Mouse (Mus musculus): ENCODE data around the gene Bach2. TPM values are rescaled to one million over a fixed set of nuclear protein-coding genes. Genes with fewer than 3 reads are reported as not detected.

Gene Bach2
- polyA plus RNA-seq, 1 experiment from 2014 or later = 8.2 TPM

GRCm38 (mm10) chr4:32544821-32545545, 306.4 kb downstream of the Bach2 start:
- no peak overlapping the region for H3K27ac ChIP-seq (replicated peaks in 1 of 2; ENCODE audit: control insufficient read depth in 1 of 2, insufficient read depth in 1 of 2, low read depth in 2 of 2, low read length in 2 of 2)
- no peak overlapping the region for H3K9ac ChIP-seq (ENCODE audit: low read length)
- no peak overlapping the region for H3K4me2 ChIP-seq (ENCODE audit: low read length)
- H3K4me1 ChIP-seq (ENCODE audit: control insufficient read depth in 2 of 2, insufficient read depth in 2 of 2, low read length in 2 of 2) = 0 out of 4 replicates have a peak, but pooled peaks cover 0 to 3% of the 10 kb centered on the region in 2 experiments
- no peak for ATAC-seq (ENCODE audit: insufficient number of reproducible peaks, insufficient read depth, low FRiP score, low read depth)
- 79% methylated on average over 14 of the region's 14 CpGs for WGBS
- no peak overlapping the region for H3K4me3 ChIP-seq (ENCODE audit: control insufficient read depth in 1 of 2, insufficient read depth in 1 of 2, low read depth in 1 of 2, low read length in 2 of 2)
- H3K27me3 ChIP-seq (ENCODE audit: control insufficient read depth, insufficient read depth, low read length) = no peaks in the 10 kb centered on the region
- H3K9me3 ChIP-seq (ENCODE audit: control insufficient read depth, low read length) = no peaks in the 10 kb centered on the region
- no peaks in the 10 kb centered on the region for H3K36me3 ChIP-seq (ENCODE audit: control insufficient read depth, insufficient read depth, low read length)

GRCm38 (mm10) chr4:32545548-32545947, 306.9 kb downstream of the Bach2 start:
- Histone ChIP-seq H3K4me2 (ENCODE audit: low read length) (no peak overlapping the region), H3K36me3 (ENCODE audit: control insufficient read depth, insufficient read depth, low read length) (no peaks in the 10 kb centered on the region)

GRCm38 (mm10) chr4:32549150-32549549, 310.5 kb downstream of the Bach2 start:
- 65% methylated on average over 1 of the region's 1 CpGs for WGBS
- Histone ChIP-seq H3K9me3 (ENCODE audit: control insufficient read depth, low read length) (no peaks in the 10 kb centered on the region), H3K36me3 (ENCODE audit: control insufficient read depth, insufficient read depth, low read length) (no peaks in the 10 kb centered on the region), H3K9ac (ENCODE audit: low read length) (no peak overlapping the region), H3K4me1 (ENCODE audit: control insufficient read depth in 2 of 2, insufficient read depth in 2 of 2, low read length in 2 of 2) (no peaks in the 10 kb centered on the region), H3K4me2 (ENCODE audit: low read length) (no peak overlapping the region), H3K4me3 (ENCODE audit: control insufficient read depth in 1 of 2, insufficient read depth in 1 of 2, low read depth in 1 of 2, low read length in 2 of 2) (no peak overlapping the region), H3K27me3 (ENCODE audit: control insufficient read depth, insufficient read depth, low read length) (no peaks in the 10 kb centered on the region), H3K27ac (replicated peaks in 1 of 2; ENCODE audit: control insufficient read depth in 1 of 2, insufficient read depth in 1 of 2, low read depth in 2 of 2, low read length in 2 of 2) (no peak overlapping the region)
- ATAC-seq (ENCODE audit: insufficient number of reproducible peaks, insufficient read depth, low FRiP score, low read depth) = no peak

More at GRCm38 (mm10) chr4:32545548-32545947, 306.9 kb downstream of the Bach2 start:
- WGBS = 73% methylated on average over 4 of the region's 4 CpGs
- Histone ChIP-seq H3K27me3 (ENCODE audit: control insufficient read depth, insufficient read depth, low read length) (no peaks in the 10 kb centered on the region), H3K27ac (replicated peaks in 1 of 2; ENCODE audit: control insufficient read depth in 1 of 2, insufficient read depth in 1 of 2, low read depth in 2 of 2, low read length in 2 of 2) (no peak overlapping the region), H3K4me3 (ENCODE audit: control insufficient read depth in 1 of 2, insufficient read depth in 1 of 2, low read depth in 1 of 2, low read length in 2 of 2) (no peak overlapping the region), H3K9ac (ENCODE audit: low read length) (no peak overlapping the region), H3K9me3 (ENCODE audit: control insufficient read depth, low read length) (no peaks in the 10 kb centered on the region), H3K4me1 (ENCODE audit: control insufficient read depth in 2 of 2, insufficient read depth in 2 of 2, low read length in 2 of 2) (0 out of 4 replicates have a peak, but pooled peaks cover 0 to 3% of the 10 kb centered on the region in 2 experiments)
- no peak for ATAC-seq (ENCODE audit: insufficient number of reproducible peaks, insufficient read depth, low FRiP score, low read depth)

GRCm38 (mm10) chr4:32551337-32551736, 312.7 kb downstream of the Bach2 start:
- Histone ChIP-seq H3K4me2 (ENCODE audit: low read length) (no peak overlapping the region), H3K9ac (ENCODE audit: low read length) (no peak overlapping the region), H3K9me3 (ENCODE audit: control insufficient read depth, low read length) (no peaks in the 10 kb centered on the region), H3K27me3 (ENCODE audit: control insufficient read depth, insufficient read depth, low read length) (no peaks in the 10 kb centered on the region), H3K4me3 (ENCODE audit: control insufficient read depth in 1 of 2, insufficient read depth in 1 of 2, low read depth in 1 of 2, low read length in 2 of 2) (no peak overlapping the region), H3K36me3 (ENCODE audit: control insufficient read depth, insufficient read depth, low read length) (no peaks in the 10 kb centered on the region), H3K4me1 (ENCODE audit: control insufficient read depth in 2 of 2, insufficient read depth in 2 of 2, low read length in 2 of 2) (no peaks in the 10 kb centered on the region), H3K27ac (replicated peaks in 1 of 2; ENCODE audit: control insufficient read depth in 1 of 2, insufficient read depth in 1 of 2, low read depth in 2 of 2, low read length in 2 of 2) (no peak overlapping the region)
- WGBS = 55% methylated on average over 4 of the region's 4 CpGs
- ATAC-seq (ENCODE audit: insufficient number of reproducible peaks, insufficient read depth, low FRiP score, low read depth) = no peak

- H3K27ac ChIP-seq (replicated peaks in 1 of 2; ENCODE audit: control insufficient read depth in 1 of 2, insufficient read depth in 1 of 2, low read depth in 2 of 2, low read length in 2 of 2) = no peak overlapping the region
Observed at GRCm38 (mm10) chr4:32555506-32555905, 316.9 kb downstream of the Bach2 start.

GRCm38 (mm10) chr4:32560246-32560645, 321.6 kb downstream of the Bach2 start:
- WGBS = 60% methylated on average over 6 of the region's 6 CpGs
- H3K27ac ChIP-seq (replicated peaks in 1 of 2; ENCODE audit: control insufficient read depth in 1 of 2, insufficient read depth in 1 of 2, low read depth in 2 of 2, low read length in 2 of 2) = no peak overlapping the region
- H3K4me3 ChIP-seq (ENCODE audit: control insufficient read depth in 1 of 2, insufficient read depth in 1 of 2, low read depth in 1 of 2, low read length in 2 of 2) = no peak overlapping the region
- peaks cover 6 to 14% of the 10 kb centered on the region in 2 experiments; a peak in 3 of 4 replicates for H3K4me1 ChIP-seq (ENCODE audit: control insufficient read depth in 2 of 2, insufficient read depth in 2 of 2, low read length in 2 of 2)
- peaks cover 20% of the 10 kb centered on the region for H3K36me3 ChIP-seq (ENCODE audit: control insufficient read depth, insufficient read depth, low read length)
- no peak overlapping the region for H3K9ac ChIP-seq (ENCODE audit: low read length)
- H3K9me3 ChIP-seq (ENCODE audit: control insufficient read depth, low read length) = no peaks in the 10 kb centered on the region
- no peak overlapping the region for H3K4me2 ChIP-seq (ENCODE audit: low read length)
- ATAC-seq (ENCODE audit: insufficient number of reproducible peaks, insufficient read depth, low FRiP score, low read depth) = no peak
- no peaks in the 10 kb centered on the region for H3K27me3 ChIP-seq (ENCODE audit: control insufficient read depth, insufficient read depth, low read length)

More at GRCm38 (mm10) chr4:32555506-32555905, 316.9 kb downstream of the Bach2 start:
- Histone ChIP-seq H3K9me3 (ENCODE audit: control insufficient read depth, low read length) (no peaks in the 10 kb centered on the region), H3K9ac (ENCODE audit: low read length) (no peak overlapping the region), H3K36me3 (ENCODE audit: control insufficient read depth, insufficient read depth, low read length) (no peaks in the 10 kb centered on the region), H3K27me3 (ENCODE audit: control insufficient read depth, insufficient read depth, low read length) (no peaks in the 10 kb centered on the region), H3K4me2 (ENCODE audit: low read length) (no peak overlapping the region), H3K4me1 (ENCODE audit: control insufficient read depth in 2 of 2, insufficient read depth in 2 of 2, low read length in 2 of 2) (peaks cover 0 to under 1% of the 10 kb centered on the region in 2 experiments; a peak in 1 of 4 replicates), H3K4me3 (ENCODE audit: control insufficient read depth in 1 of 2, insufficient read depth in 1 of 2, low read depth in 1 of 2, low read length in 2 of 2) (no peak overlapping the region)
- 84% methylated on average over 7 of the region's 7 CpGs for WGBS
- no peak for ATAC-seq (ENCODE audit: insufficient number of reproducible peaks, insufficient read depth, low FRiP score, low read depth)

- Histone ChIP-seq H3K36me3 (ENCODE audit: control insufficient read depth, insufficient read depth, low read length) (peaks cover 20% of the 10 kb centered on the region), H3K4me3 (ENCODE audit: control insufficient read depth in 1 of 2, insufficient read depth in 1 of 2, low read depth in 1 of 2, low read length in 2 of 2) (no peak overlapping the region), H3K27me3 (ENCODE audit: control insufficient read depth, insufficient read depth, low read length) (no peaks in the 10 kb centered on the region), H3K4me2 (ENCODE audit: low read length) (no peak overlapping the region), H3K27ac (replicated peaks in 1 of 2; ENCODE audit: control insufficient read depth in 1 of 2, insufficient read depth in 1 of 2, low read depth in 2 of 2, low read length in 2 of 2) (peak overlapping the region; percentile 28 to 64; a peak in 2 of 4 replicates), H3K9ac (ENCODE audit: low read length) (no peak overlapping the region), H3K4me1 (ENCODE audit: control insufficient read depth in 2 of 2, insufficient read depth in 2 of 2, low read length in 2 of 2) (peaks cover 6 to 14% of the 10 kb centered on the region in 2 experiments; a peak in 3 of 4 replicates), H3K9me3 (ENCODE audit: control insufficient read depth, low read length) (no peaks in the 10 kb centered on the region)
- WGBS = 48% methylated on average over 8 of the region's 8 CpGs
- ATAC-seq (ENCODE audit: insufficient number of reproducible peaks, insufficient read depth, low FRiP score, low read depth) = no peak
Observed at GRCm38 (mm10) chr4:32560724-32561554, 322.3 kb downstream of the Bach2 start.
